13 mouse cellular contexts compared by ENCODE assay signal in genomic region chr7:132245730-132246129, GRCm38 (mm10).
DNase-seq lines count a peak whose midpoint lies in the region; ATAC-seq lines count a peak whose summit lies in the region.
"Had no signal": no experiment of that assay in that cellular context is flagged by ENCODE, and none has a peak within 500 bp of the region (broad histone marks: within the 10 kb centered on the region; RNA-seq: fewer than 3 reads in every experiment).

No protein-coding gene starts in this region.

- H3K4me1 ChIP-seq in heart, embryonic 12.5 days (replicated peaks), result 0 out of 2 replicates have a peak, but pooled peaks cover 4% of the 10 kb centered on the region
- H3K4me1 ChIP-seq in kidney, embryonic 15.5 days, result peaks cover 36% of the 10 kb centered on the region
- peaks cover 27% of the 10 kb centered on the region for H3K4me1 ChIP-seq in kidney, embryonic 16.5 days (ENCODE audit: insufficient read depth, low read length)

- 0 out of 2 replicates have a peak, but pooled peaks cover 6% of the 10 kb centered on the region for H3K27me3 ChIP-seq in heart, embryonic 12.5 days (replicated peaks)
- H3K27me3 ChIP-seq in kidney, embryonic 15.5 days, result no peaks in the 10 kb centered on the region
- H3K27me3 ChIP-seq in kidney, embryonic 16.5 days (ENCODE audit: insufficient read depth, low read length), result no peaks in the 10 kb centered on the region
- H3K27me3 ChIP-seq: hindbrain, embryonic 12.5 days had no signal

- no peaks in the 10 kb centered on the region for H3K9me3 ChIP-seq in heart, embryonic 12.5 days (replicated peaks)
- H3K9me3 ChIP-seq in kidney, embryonic 15.5 days (replicated peaks), result no peaks in the 10 kb centered on the region
- no peaks in the 10 kb centered on the region for H3K9me3 ChIP-seq in kidney, embryonic 16.5 days (ENCODE audit: low read length)
- H3K9me3 ChIP-seq: hindbrain, embryonic 12.5 days had no signal

- H3K4me2 ChIP-seq in heart, embryonic 12.5 days, result no peak overlapping the region
- no peak overlapping the region for H3K4me2 ChIP-seq in kidney, embryonic 15.5 days
- no peak overlapping the region for H3K4me2 ChIP-seq in kidney, embryonic 16.5 days (replicated peaks; ENCODE audit: low read depth, low read length)
- H3K4me2 ChIP-seq: hindbrain, embryonic 12.5 days had no signal

- no peak overlapping the region for H3K27ac ChIP-seq in heart, embryonic 12.5 days (ENCODE audit: poor library complexity, severe bottlenecking)
- no peak overlapping the region for H3K27ac ChIP-seq in kidney, embryonic 15.5 days
- 0 out of 2 replicates have a peak overlapping the region, but pooled peaks have one; percentile 12 for H3K27ac ChIP-seq in kidney, embryonic 16.5 days (ENCODE audit: low read length)

- 79% methylated on average over 6 of the region's 6 CpGs for WGBS in heart, embryonic 12.5 days
- WGBS in kidney, embryonic 15.5 days, result 80% methylated on average over 6 of the region's 6 CpGs
- WGBS in kidney, embryonic 16.5 days, result 85% methylated on average over 6 of the region's 6 CpGs

- H3K36me3 ChIP-seq in heart, embryonic 12.5 days, result peaks cover 5% of the 10 kb centered on the region; the same call in 1 of the 2 replicates
- H3K36me3 ChIP-seq in kidney, embryonic 15.5 days, result peaks cover 28% of the 10 kb centered on the region
- H3K36me3 ChIP-seq in kidney, embryonic 16.5 days (ENCODE audit: insufficient read depth, low read length), result peaks cover 8% of the 10 kb centered on the region

- H3K9ac ChIP-seq in heart, embryonic 12.5 days, result no peak overlapping the region
- H3K9ac ChIP-seq in kidney, embryonic 15.5 days, result no peak overlapping the region
- H3K9ac ChIP-seq in kidney, embryonic 16.5 days (replicated peaks; ENCODE audit: low read length), result no peak overlapping the region
- H3K9ac ChIP-seq: hindbrain, embryonic 12.5 days had no signal

- peak; percentile 99 for DNase-seq in heart, adult 11 months
- peak; percentile 67 for DNase-seq in kidney, adult 9 months
- peak; percentile 66 for DNase-seq in lung, postnatal 36 days
- DNase-seq in cerebellum, adult 11-12 months, result no peak
- DNase-seq in gastrocnemius, postnatal 36 days, result no peak
- DNase-seq: cerebellum, adult 8-10 months; gastrocnemius, postnatal 10 days; right cerebral cortex, postnatal 25 days; thymus, postnatal 4 days had no signal

- ATAC-seq in heart, embryonic 12.5 days (ENCODE audit: insufficient number of reproducible peaks, low FRiP score), result no peak
- ATAC-seq in kidney, embryonic 15.5 days (replicated peaks; ENCODE audit: low FRiP score), result no peak
- no peak for ATAC-seq in kidney, embryonic 16.5 days (ENCODE audit: low FRiP score, low TSS enrichment)

- no peak overlapping the region for H3K4me3 ChIP-seq in heart, embryonic 12.5 days
- H3K4me3 ChIP-seq in kidney, embryonic 15.5 days (replicated peaks), result no peak overlapping the region
- no peak overlapping the region for H3K4me3 ChIP-seq in kidney, embryonic 16.5 days (ENCODE audit: low read length)
- H3K4me3 ChIP-seq: hindbrain, embryonic 12.5 days had no signal

- intact Hi-C loops in gastrocnemius, postnatal 36 days (cut with DNase I), result no loop called here

Comparison
In these comparisons a context has a peak if more than half of its experiments do, and no peak if none do; other contexts are left out.
1. DNase-seq: peak in heart, adult 11 months (single experiment), kidney, adult 9 months (single experiment) and lung, postnatal 36 days (single experiment); none in cerebellum, adult 11-12 months (single experiment) and gastrocnemius, postnatal 36 days (0 of 2).